Comparison of ENCODE assay signal across 11 mouse cellular contexts in genomic region chr15:81956457-81956856, GRCm38 (mm10). TPM values are rescaled to one million over a fixed set of nuclear protein-coding genes. Genes with fewer than 3 reads are reported as not detected.
DNase-seq lines count a peak whose midpoint lies in the region; ATAC-seq and TF ChIP-seq lines count a peak whose summit lies in the region.
"Had no signal": no experiment of that assay in that cellular context is flagged by ENCODE, and none has a peak within 500 bp of the region (broad histone marks: within the 10 kb centered on the region; RNA-seq: fewer than 3 reads in every experiment).

No protein-coding gene starts in this region.

- peaks cover 12% of the 10 kb centered on the region; the same call in 1 of the 2 replicates for H3K4me1 ChIP-seq in cortical plate, adult 2 months (ENCODE audit: control insufficient read depth, insufficient read depth, low read length)
- peaks cover 32% of the 10 kb centered on the region for H3K4me1 ChIP-seq in liver, embryonic 13.5 days (replicated peaks)

- H3K4me2 ChIP-seq in liver, embryonic 13.5 days = no peak overlapping the region
- H3K4me2 ChIP-seq: embryonic facial prominence, embryonic 15.5 days; limb, embryonic 12.5 days had no signal

- DNase-seq in heart, postnatal 14 days = peak; percentile 30 to 60
- no peak for DNase-seq in heart, adult 8-10 months (ENCODE audit: low spot score)
- DNase-seq in B cell, adult 2 months = peak; percentile 76 to 78
- DNase-seq in NIH3T3 (ENCODE audit: low read depth) = peak; percentile 71
- peak; percentile 38 for DNase-seq in liver, embryonic 13.5 days
- peak; percentile 63 for DNase-seq in right cerebral cortex, postnatal 4 days
- no peak for DNase-seq in ovary, adult 18-20 months (ENCODE audit: low spot score)

- H3K9me3 ChIP-seq in liver, embryonic 13.5 days (replicated peaks) = no peaks in the 10 kb centered on the region
- H3K9me3 ChIP-seq: embryonic facial prominence, embryonic 15.5 days; limb, embryonic 12.5 days had no signal

- TF ChIP-seq POLR2A in cortical plate, adult 2 months (IDR thresholded peaks at IDR 0.05; ENCODE audit: extremely low read depth, insufficient read depth, low read length) = no peak

- H3K9ac ChIP-seq in liver, embryonic 13.5 days = no peak overlapping the region
- H3K9ac ChIP-seq: embryonic facial prominence, embryonic 15.5 days; limb, embryonic 12.5 days had no signal

- 0 out of 2 replicates have a peak overlapping the region, but pooled peaks have one; percentile 0 for H3K27ac ChIP-seq in cortical plate, adult 2 months (ENCODE audit: insufficient read depth, low read length)
- H3K27ac ChIP-seq in liver, embryonic 13.5 days = no peak overlapping the region
- H3K27ac ChIP-seq: embryonic facial prominence, embryonic 15.5 days; limb, embryonic 12.5 days had no signal

- intact Hi-C loops in heart, postnatal 14 days (cut with DNase I) = loop anchor here (5.0 kb wide), 1 partner anchor 86 kb away; no protein-coding TSS in a partner anchor

- no peak for ATAC-seq in liver, embryonic 13.5 days (ENCODE audit: low read depth)

- TF ChIP-seq CTCF in cortical plate, adult 2 months (IDR thresholded peaks at IDR 0.05; ENCODE audit: extremely low read depth, insufficient read depth, low read length) = peak; percentile 77

- no peaks in the 10 kb centered on the region for H3K27me3 ChIP-seq in liver, embryonic 13.5 days
- H3K27me3 ChIP-seq: embryonic facial prominence, embryonic 15.5 days; limb, embryonic 12.5 days had no signal

- no peak overlapping the region for H3K4me3 ChIP-seq in cortical plate, adult 2 months (ENCODE audit: insufficient read depth, low read length)
- H3K4me3 ChIP-seq in liver, embryonic 13.5 days (replicated peaks) = no peak overlapping the region
- H3K4me3 ChIP-seq: embryonic facial prominence, embryonic 15.5 days; limb, embryonic 12.5 days had no signal

- 53% methylated on average over 8 of the region's 8 CpGs for WGBS in liver, embryonic 13.5 days (ENCODE audit: insufficient replicate concordance)

- peaks cover 46% of the 10 kb centered on the region for H3K36me3 ChIP-seq in liver, embryonic 13.5 days

RNA-seq across cellular contexts. Expression of gene Pmm1, which starts 4.3 kb away (rescaled TPM):
- 10 to 100 TPM; 23.0 to 28.8 TPM for total RNA-seq in heart, postnatal 14 days (2021)
- total RNA-seq in heart, adult 8-10 months (2022) = 10 to 100 TPM; 25.4 to 39.1 (median 28.2) TPM
- polyA plus RNA-seq in cortical plate, adult 2 months (2012; rRNA removed) = 294 and 300 TPM in 2 replicates
- 24.7 and 25.0 TPM in 2 replicates for polyA plus RNA-seq in liver, embryonic 13.5 days (2015; fragmentation: Nextera tagmentation; extraction: Ambion mirVana)

RNA-seq across cellular contexts. Expression of gene Csdc2, which starts 19.9 kb away (rescaled TPM):
- total RNA-seq in heart, postnatal 14 days (2021) = 10 to 100 TPM; 39.6 to 60.9 TPM
- 100 to 1,000 TPM in 1 of 4 experiments, 10 to 100 TPM in 3; 64.7 to 103 (median 72.9) TPM for total RNA-seq in heart, adult 8-10 months (2022)
- 111 and 115 TPM in 2 replicates for polyA plus RNA-seq in cortical plate, adult 2 months (2012; rRNA removed)
- polyA plus RNA-seq in liver, embryonic 13.5 days (2015; fragmentation: Nextera tagmentation; extraction: Ambion mirVana) = 1.0 and 1.1 TPM in 2 replicates

RNA-seq across cellular contexts. Expression of gene 1700029P11Rik, which starts 23.9 kb away (rescaled TPM):
- total RNA-seq in heart, postnatal 14 days (2021) = not detected
- total RNA-seq in heart, adult 8-10 months (2022) = not detected
- polyA plus RNA-seq in cortical plate, adult 2 months (2012; rRNA removed) = not detected in 2 replicates
- not detected in 2 replicates for polyA plus RNA-seq in liver, embryonic 13.5 days (2015; fragmentation: Nextera tagmentation; extraction: Ambion mirVana)
- polyA plus RNA-seq: embryonic facial prominence, embryonic 15.5 days; limb, embryonic 12.5 days; stomach, embryonic 16.5 days had no signal

RNA-seq across cellular contexts. Expression of gene Polr3h, which starts 30.4 kb away (rescaled TPM):
- 1 to 10 TPM; 7.5 to 7.9 TPM for total RNA-seq in heart, postnatal 14 days (2021)
- total RNA-seq in heart, adult 8-10 months (2022) = 10 to 100 TPM in 1 of 4 experiments, 1 to 10 TPM in 3; 7.6 to 10.3 (median 9.6) TPM
- 61.5 and 63.0 TPM in 2 replicates for polyA plus RNA-seq in cortical plate, adult 2 months (2012; rRNA removed)
- 77.5 and 82.6 TPM in 2 replicates for polyA plus RNA-seq in liver, embryonic 13.5 days (2015; fragmentation: Nextera tagmentation; extraction: Ambion mirVana)

RNA-seq across cellular contexts. Expression of gene Xrcc6, which starts 31.2 kb away (rescaled TPM):
- total RNA-seq in heart, postnatal 14 days (2021) = 10 to 100 TPM; 20.4 to 27.0 TPM
- total RNA-seq in heart, adult 8-10 months (2022) = 10 to 100 TPM; 20.9 to 28.1 (median 26.8) TPM
- polyA plus RNA-seq in cortical plate, adult 2 months (2012; rRNA removed) = 23.5 and 27.4 TPM in 2 replicates
- 77.5 and 87.7 TPM in 2 replicates for polyA plus RNA-seq in liver, embryonic 13.5 days (2015; fragmentation: Nextera tagmentation; extraction: Ambion mirVana)

Comparison
In these comparisons a context has a peak if more than half of its experiments do, and no peak if none do; other contexts are left out.
1. DNase-seq: peak in heart, postnatal 14 days (2 of 2), B cell, adult 2 months (2 of 2), NIH3T3 (single experiment), liver, embryonic 13.5 days (single experiment) and right cerebral cortex, postnatal 4 days (single experiment); none in heart, adult 8-10 months (single experiment) and ovary, adult 18-20 months (single experiment).